Mouse (Mus musculus): Measurements from ENCODE around the gene Lypd6. TPM values are rescaled to one million over a fixed set of nuclear protein-coding genes. Genes with fewer than 3 reads are reported as not detected.
A peak's percentile ranks its signal among the peaks of the same experiment; 100 is the strongest.

The Lypd6 gene
- polyA plus RNA-seq, 1 experiment from 2014 or later = 6.0 TPM

DNA sequence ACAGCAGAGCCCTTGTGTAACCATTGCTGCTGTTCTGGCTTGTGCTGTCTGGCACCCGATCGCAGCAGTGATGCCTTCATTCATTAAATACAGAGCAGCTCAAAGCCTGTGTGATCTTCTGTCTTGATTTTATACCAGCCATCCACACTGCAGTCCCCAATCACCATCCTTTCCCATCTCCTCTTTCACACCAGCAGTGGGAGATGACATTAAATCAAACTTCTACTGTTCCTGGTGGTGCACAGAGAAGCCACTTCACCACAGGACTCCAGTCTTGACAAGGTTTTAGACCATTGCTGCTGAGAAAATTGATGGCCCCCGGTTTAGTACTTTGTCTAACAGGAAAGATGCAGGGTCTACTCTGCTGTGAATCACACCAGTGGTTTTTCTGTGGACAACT, 44.9 kb downstream of the Lypd6 start:
- Histone ChIP-seq H3K4me1 (peaks cover 10% of the 10 kb centered on the region; the same call in 1 of the 2 replicates), H3K4me2 (replicated peaks) (no peak overlapping the region), H3K9ac (replicated peaks) (no peak overlapping the region), H3K9me3 (no peaks in the 10 kb centered on the region), H3K27me3 (no peaks in the 10 kb centered on the region), H3K36me3 (no peaks in the 10 kb centered on the region), H3K4me3 (no peak overlapping the region), H3K27ac (replicated peaks) (no peak overlapping the region)
- no peak for ATAC-seq (ENCODE audit: low FRiP score, low read depth)
- 80% methylated on average over 3 of the region's 3 CpGs for WGBS

GRCm38 (mm10) chr2:50111609-50112008, 45.4 kb downstream of the Lypd6 start:
- Histone ChIP-seq H3K9me3 (no peaks in the 10 kb centered on the region), H3K4me1 (peaks cover 10% of the 10 kb centered on the region; the same call in 1 of the 2 replicates), H3K27ac (replicated peaks) (no peak overlapping the region), H3K27me3 (no peaks in the 10 kb centered on the region), H3K9ac (replicated peaks) (no peak overlapping the region), H3K4me3 (no peak overlapping the region), H3K36me3 (no peaks in the 10 kb centered on the region), H3K4me2 (replicated peaks) (no peak overlapping the region)
- WGBS = 67% methylated on average over 1 of the region's 1 CpGs
- ATAC-seq (ENCODE audit: low FRiP score, low read depth) = no peak

DNA sequence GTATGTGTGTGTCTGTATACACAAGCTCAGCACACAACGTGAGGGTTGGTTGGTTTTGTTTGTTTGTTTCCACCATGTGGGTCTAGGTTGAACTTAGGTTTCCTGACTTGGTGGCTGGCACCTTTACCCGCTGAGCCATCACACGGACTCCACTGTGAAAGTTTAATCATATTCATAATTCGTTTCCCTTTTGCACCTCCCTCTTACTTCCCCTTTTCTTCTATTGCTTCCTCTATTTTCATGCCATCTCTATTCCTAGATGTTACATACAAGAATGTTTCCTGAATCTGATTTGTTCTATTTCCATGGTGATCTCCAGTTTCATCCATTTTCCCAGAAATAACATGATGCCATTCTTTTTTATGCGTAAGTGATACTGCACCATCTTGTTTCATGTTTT, 46.2 kb downstream of the Lypd6 start:
- 90% methylated on average over 5 of the region's 5 CpGs for WGBS
- no peak overlapping the region for H3K27ac ChIP-seq (replicated peaks)
- no peak overlapping the region for H3K9ac ChIP-seq (replicated peaks)
- no peaks in the 10 kb centered on the region for H3K27me3 ChIP-seq
- ATAC-seq (ENCODE audit: low FRiP score, low read depth) = no peak
- no peak overlapping the region for H3K4me3 ChIP-seq
- no peak overlapping the region for H3K4me2 ChIP-seq (replicated peaks)
- no peaks in the 10 kb centered on the region for H3K9me3 ChIP-seq
- peaks cover 7% of the 10 kb centered on the region; the same call in 1 of the 2 replicates for H3K4me1 ChIP-seq
- H3K36me3 ChIP-seq = no peaks in the 10 kb centered on the region

DNA sequence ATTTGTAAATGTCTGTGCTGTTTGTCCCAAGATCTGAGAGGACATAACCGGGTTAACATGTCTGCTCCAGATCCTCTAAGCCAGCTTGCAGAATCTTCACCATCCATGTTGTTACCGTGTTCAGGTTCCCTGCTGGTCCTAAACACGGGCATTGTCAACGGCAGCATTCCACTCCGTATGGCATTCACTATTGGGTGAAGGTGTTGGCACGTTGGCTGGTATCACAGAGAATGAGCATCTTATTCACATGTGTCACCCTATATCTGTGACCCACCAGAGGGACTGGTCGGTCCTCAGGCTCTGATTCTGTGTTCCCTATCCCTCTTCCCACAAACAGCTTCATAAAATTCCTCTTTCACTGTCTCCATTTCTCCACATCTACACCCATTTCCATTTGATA, 52.9 kb downstream of the Lypd6 start:
- no peak for ATAC-seq (ENCODE audit: low FRiP score, low read depth)
- Histone ChIP-seq H3K9me3 (no peaks in the 10 kb centered on the region), H3K27ac (replicated peaks) (no peak overlapping the region), H3K36me3 (no peaks in the 10 kb centered on the region), H3K4me3 (no peak overlapping the region), H3K9ac (replicated peaks) (no peak overlapping the region), H3K4me1 (no peaks in the 10 kb centered on the region), H3K27me3 (no peaks in the 10 kb centered on the region), H3K4me2 (replicated peaks) (no peak overlapping the region)
- 94% methylated on average over 7 of the region's 7 CpGs for WGBS

- Histone ChIP-seq H3K4me2 (replicated peaks) (no peak overlapping the region), H3K36me3 (no peaks in the 10 kb centered on the region), H3K9ac (replicated peaks) (no peak overlapping the region), H3K4me1 (0 out of 2 replicates have a peak, but pooled peaks cover 4% of the 10 kb centered on the region), H3K4me3 (no peak overlapping the region), H3K27ac (replicated peaks) (no peak overlapping the region), H3K27me3 (no peaks in the 10 kb centered on the region), H3K9me3 (no peaks in the 10 kb centered on the region)
- ATAC-seq (ENCODE audit: low FRiP score, low read depth) = no peak
- WGBS = 85% methylated on average over 9 of the region's 9 CpGs
These were observed 54.6 kb downstream of the Lypd6 start for GRCm38 (mm10) chr2:50120839-50121238.

DNA sequence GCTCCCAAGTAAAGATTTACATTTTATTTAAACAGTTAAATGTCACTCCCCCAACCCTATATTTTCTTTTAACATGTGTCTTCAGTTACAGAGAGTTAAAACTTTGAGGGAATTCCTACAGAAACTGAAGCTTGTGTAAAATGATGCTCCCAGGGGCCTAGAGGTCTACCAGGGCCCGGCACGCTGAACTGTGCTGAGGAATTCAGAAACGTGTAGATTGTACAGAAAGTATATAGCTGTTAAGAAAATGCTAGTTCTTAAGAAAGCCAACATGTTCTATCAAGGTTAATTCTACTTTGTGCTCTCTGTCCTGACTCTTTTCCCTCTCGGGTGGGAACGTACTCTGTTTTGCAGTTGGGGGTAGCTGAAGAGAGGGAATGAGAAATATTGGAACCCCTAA, 57.1 kb downstream of the Lypd6 start:
- H3K4me3 ChIP-seq = no peak overlapping the region

DNA sequence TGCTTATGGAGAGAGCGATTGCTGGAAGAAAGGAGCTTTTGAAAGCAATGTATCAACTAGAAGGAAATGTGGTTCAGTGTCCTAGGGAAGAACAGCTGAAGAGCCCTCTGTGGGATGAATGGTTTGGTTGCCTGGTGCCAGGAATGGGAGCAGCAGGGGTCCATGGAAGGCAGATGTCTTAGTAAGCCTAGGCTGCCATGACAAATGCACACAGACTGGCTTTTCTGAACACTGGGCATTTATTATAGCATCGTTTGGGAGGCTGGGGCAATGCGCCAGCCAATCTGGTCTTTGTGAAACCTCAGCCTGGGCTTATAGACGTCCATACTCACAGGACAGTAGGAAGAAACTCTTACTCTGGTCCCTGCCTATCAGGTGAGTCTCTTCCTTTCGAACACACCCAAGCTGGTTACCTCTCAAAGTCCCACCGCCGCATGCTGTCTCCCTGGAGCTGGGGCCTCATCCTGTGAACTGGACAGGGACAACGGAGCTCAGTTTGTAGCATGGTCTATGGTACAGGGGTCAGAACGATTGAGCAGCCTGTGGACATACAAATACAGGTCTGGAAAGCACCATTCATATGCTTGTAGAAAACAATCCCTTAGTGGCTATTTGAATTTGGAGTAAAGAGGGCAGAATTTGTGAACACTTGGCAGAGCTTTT, 61.4 kb downstream of the Lypd6 start:
- Histone ChIP-seq H3K9me3 (no peaks in the 10 kb centered on the region), H3K4me2 (replicated peaks) (no peak overlapping the region), H3K4me3 (no peak overlapping the region), H3K36me3 (no peaks in the 10 kb centered on the region), H3K9ac (replicated peaks) (no peak overlapping the region), H3K27ac (replicated peaks) (no peak overlapping the region), H3K27me3 (no peaks in the 10 kb centered on the region), H3K4me1 (peaks cover 17% of the 10 kb centered on the region)
- ATAC-seq (ENCODE audit: low FRiP score, low read depth) = no peak
- WGBS = 77% methylated on average over 9 of the region's 9 CpGs

More for the DNA sequence above, 57.1 kb downstream of the Lypd6 start:
- 82% methylated on average over 5 of the region's 5 CpGs for WGBS
- Histone ChIP-seq H3K9ac (replicated peaks) (no peak overlapping the region), H3K9me3 (no peaks in the 10 kb centered on the region), H3K4me1 (peaks cover 13% of the 10 kb centered on the region), H3K27ac (replicated peaks) (no peak overlapping the region), H3K27me3 (no peaks in the 10 kb centered on the region), H3K36me3 (no peaks in the 10 kb centered on the region), H3K4me2 (replicated peaks) (no peak overlapping the region)
- no peak for ATAC-seq (ENCODE audit: low FRiP score, low read depth)

DNA sequence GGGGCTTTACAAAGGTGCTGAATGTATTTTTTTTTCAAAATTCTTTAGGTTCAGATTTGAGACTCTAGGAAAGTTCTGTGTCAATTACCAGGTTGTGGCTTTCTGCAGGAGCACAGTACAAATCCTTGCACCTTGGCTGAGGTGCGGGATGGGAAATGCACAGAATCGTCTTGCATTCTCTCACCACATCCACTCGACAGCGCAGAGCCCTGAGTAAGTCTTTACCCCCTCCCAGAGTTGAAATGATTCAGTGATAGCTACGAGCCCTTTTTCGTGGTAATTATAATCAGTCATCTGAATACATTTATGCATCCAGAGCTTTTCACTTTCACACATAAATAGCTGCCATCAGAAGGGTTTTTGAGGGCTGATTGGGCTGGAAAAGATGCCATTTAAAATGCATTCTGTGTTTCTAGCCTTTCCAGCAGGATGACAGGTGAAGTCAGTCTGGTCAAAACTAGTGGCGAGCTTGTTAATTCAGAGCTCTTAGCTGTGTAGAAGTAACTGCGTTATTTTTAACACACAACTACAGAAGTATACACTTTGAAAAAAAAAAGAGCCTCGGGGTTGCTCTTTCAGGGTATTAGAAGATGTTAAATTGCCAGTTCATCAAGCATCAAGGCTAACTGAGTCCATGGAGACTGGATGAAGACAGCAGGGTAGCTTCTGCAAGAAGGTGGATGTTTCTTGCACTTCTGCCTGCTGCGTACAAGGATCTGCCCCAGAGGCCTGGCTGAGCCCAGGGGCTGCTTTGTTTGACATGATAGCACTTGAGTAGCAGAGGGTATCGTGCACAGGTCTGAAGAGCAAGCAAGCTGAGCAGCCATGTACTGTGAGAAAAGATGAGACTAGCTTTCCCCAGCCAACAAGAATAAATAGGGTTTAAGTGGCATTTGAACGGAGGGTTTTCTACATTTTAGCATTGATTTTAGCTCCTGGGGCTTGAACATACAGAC, 62.4 kb downstream of the Lypd6 start:
- ATAC-seq (ENCODE audit: low FRiP score, low read depth) = no peak
- H3K36me3 ChIP-seq = no peaks in the 10 kb centered on the region
- H3K4me3 ChIP-seq = no peak overlapping the region
- H3K27ac ChIP-seq (replicated peaks) = no peak overlapping the region
- H3K27me3 ChIP-seq = no peaks in the 10 kb centered on the region
- WGBS = 70% methylated on average over 12 of the region's 12 CpGs
- H3K4me1 ChIP-seq = peaks cover 17% of the 10 kb centered on the region
- H3K4me2 ChIP-seq (replicated peaks) = no peak overlapping the region
- H3K9ac ChIP-seq (replicated peaks) = no peak overlapping the region
- H3K9me3 ChIP-seq = 0 out of 2 replicates have a peak, but pooled peaks cover 3% of the 10 kb centered on the region

GRCm38 (mm10) chr2:50130674-50131073, 64.4 kb downstream of the Lypd6 start:
- Histone ChIP-seq H3K27me3 (no peaks in the 10 kb centered on the region), H3K9me3 (0 out of 2 replicates have a peak, but pooled peaks cover 3% of the 10 kb centered on the region), H3K4me1 (peaks cover 13% of the 10 kb centered on the region), H3K4me3 (no peak overlapping the region), H3K27ac (replicated peaks) (no peak overlapping the region), H3K36me3 (no peaks in the 10 kb centered on the region), H3K4me2 (replicated peaks) (no peak overlapping the region), H3K9ac (replicated peaks) (no peak overlapping the region)
- 89% methylated on average over 3 of the region's 3 CpGs for WGBS
- no peak for ATAC-seq (ENCODE audit: low FRiP score, low read depth)

DNA sequence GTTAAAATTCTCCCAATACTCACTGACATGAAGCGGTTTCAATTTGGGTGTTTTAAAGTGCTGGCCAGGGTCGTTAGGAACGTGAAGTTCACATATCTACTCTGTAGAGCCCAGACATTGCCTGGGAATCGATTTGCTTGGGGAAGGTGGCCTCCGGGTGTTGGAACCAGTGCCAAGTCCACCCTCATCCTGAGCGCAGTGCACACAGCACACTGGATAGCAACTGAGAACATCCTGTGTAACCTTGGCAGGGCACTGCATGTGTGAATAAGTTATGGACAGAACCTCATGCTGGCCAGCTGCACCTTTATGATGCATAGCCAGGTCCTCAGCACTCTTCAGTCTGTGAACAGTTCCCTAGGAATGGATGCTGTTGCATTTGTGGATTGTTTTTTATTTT, 77.4 kb downstream of the Lypd6 start:
- Histone ChIP-seq H3K4me2 (replicated peaks) (no peak overlapping the region), H3K9ac (replicated peaks) (no peak overlapping the region), H3K27ac (replicated peaks) (no peak overlapping the region), H3K4me3 (no peak overlapping the region), H3K27me3 (no peaks in the 10 kb centered on the region), H3K36me3 (no peaks in the 10 kb centered on the region), H3K4me1 (no peaks in the 10 kb centered on the region), H3K9me3 (no peaks in the 10 kb centered on the region)
- WGBS = 64% methylated on average over 6 of the region's 6 CpGs
- ATAC-seq (ENCODE audit: low FRiP score, low read depth) = peak; percentile 30; the same call in 1 of the 2 replicates

DNA sequence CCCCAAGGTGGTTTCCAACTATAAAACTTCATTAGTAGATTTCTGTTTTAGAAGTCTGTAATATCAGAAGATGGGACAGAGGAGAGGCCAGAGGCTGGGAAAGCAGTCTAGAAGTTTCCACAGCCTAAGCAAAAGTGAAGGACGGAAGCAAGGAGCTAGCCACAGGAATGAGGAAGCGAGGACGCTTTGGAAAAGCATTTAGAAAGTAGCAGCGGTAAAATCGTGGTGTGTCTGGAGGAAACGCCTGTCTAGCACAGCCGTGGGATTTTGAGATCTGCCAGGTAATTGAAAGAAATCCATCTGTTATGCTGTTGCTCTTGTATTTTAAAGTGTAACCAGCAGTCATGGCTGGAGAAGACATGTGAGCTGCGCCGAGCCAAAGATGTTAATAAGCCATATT, 81.1 kb downstream of the Lypd6 start:
- Histone ChIP-seq H3K27me3 (no peaks in the 10 kb centered on the region), H3K27ac (replicated peaks) (no peak overlapping the region), H3K4me1 (no peaks in the 10 kb centered on the region), H3K9me3 (no peaks in the 10 kb centered on the region), H3K36me3 (no peaks in the 10 kb centered on the region), H3K4me3 (no peak overlapping the region), H3K4me2 (replicated peaks) (no peak overlapping the region), H3K9ac (replicated peaks) (no peak overlapping the region)
- 90% methylated on average over 9 of the region's 9 CpGs for WGBS
- ATAC-seq (ENCODE audit: low FRiP score, low read depth) = no peak
